Mouse (Mus musculus): ENCODE results near the gene Lrrc75b. TPM values are rescaled to one million over a fixed set of nuclear protein-coding genes. Genes with fewer than 3 reads are reported as not detected.

The Lrrc75b gene
- polyA plus RNA-seq, 1 experiment from 2014 or later: 0.84 TPM

DNA sequence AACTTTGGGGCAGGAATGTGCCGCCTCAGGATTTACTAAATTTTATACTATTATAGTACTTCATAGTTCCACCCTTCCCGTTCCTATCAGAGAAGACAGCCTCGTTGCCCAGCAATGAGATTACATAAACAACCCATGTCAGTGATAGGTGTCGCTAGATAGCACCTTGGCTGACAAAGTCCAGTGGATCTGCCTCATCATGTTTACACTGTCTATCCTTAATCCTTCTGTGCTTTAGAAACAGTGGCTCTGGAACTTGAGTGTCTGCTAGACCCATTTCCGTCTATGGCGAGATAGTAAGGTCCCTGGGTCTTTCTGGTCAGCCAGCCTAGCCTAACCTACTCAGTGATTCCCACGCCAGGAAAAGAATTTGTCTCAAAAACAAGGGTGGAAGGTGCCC, 59.8 kb downstream of the Lrrc75b start:
- ATAC-seq: no peak
- Histone ChIP-seq H3K4me3 (ENCODE audit: low read depth, low read length) (no peak overlapping the region), H3K4me2 (replicated peaks; ENCODE audit: low read depth, low read length) (no peak overlapping the region), H3K27ac (ENCODE audit: low read length) (no peak overlapping the region), H3K4me1 (ENCODE audit: insufficient read depth, low read depth, low read length) (no peaks in the 10 kb centered on the region; the same call in 1 of the 2 replicates), H3K27me3 (replicated peaks; ENCODE audit: insufficient read depth, low read length) (no peaks in the 10 kb centered on the region), H3K36me3 (ENCODE audit: insufficient read depth, low read length) (0 out of 2 replicates have a peak, but pooled peaks cover 3% of the 10 kb centered on the region), H3K9me3 (ENCODE audit: low read length) (no peaks in the 10 kb centered on the region), H3K9ac (replicated peaks; ENCODE audit: low read depth) (no peak overlapping the region)
- 41% methylated on average over 7 of the region's 7 CpGs for WGBS
- TF ChIP-seq CTCF (IDR thresholded peaks at IDR 0.05) (no peak), EP300 (IDR thresholded peaks at IDR 0.05) (no peak)
- DNase-seq (ENCODE audit: low spot score): no peak

Other genes with a start within 250 kb of the Lrrc75b start
- gene Adora2a, start 243.5 kb downstream of the Lrrc75b start, polyA plus RNA-seq (2015; fragmentation: Nextera tagmentation; extraction: Ambion mirVana): 4.3 and 5.4 TPM in 2 replicates
- 0.27 and 0.33 TPM in 2 replicates for gene Upb1, start 159.2 kb downstream of the Lrrc75b start, polyA plus RNA-seq (2015; fragmentation: Nextera tagmentation; extraction: Ambion mirVana)
- 61.6 and 65.7 TPM in 2 replicates for gene Snrpd3, start 42.8 kb downstream of the Lrrc75b start, polyA plus RNA-seq (2015; fragmentation: Nextera tagmentation; extraction: Ambion mirVana)
- 19.9 and 20.3 TPM in 2 replicates for gene Gucd1, start 42.4 kb downstream of the Lrrc75b start, polyA plus RNA-seq (2015; fragmentation: Nextera tagmentation; extraction: Ambion mirVana)
- gene Ggt1, start 1.3 kb upstream of the Lrrc75b start, polyA plus RNA-seq (2015; fragmentation: Nextera tagmentation; extraction: Ambion mirVana): 0.21 and 0.42 TPM in 2 replicates
- 3.0 and 3.4 TPM in 2 replicates for gene Ggt5, start 29.0 kb upstream of the Lrrc75b start, polyA plus RNA-seq (2015; fragmentation: Nextera tagmentation; extraction: Ambion mirVana)
- gene Susd2, start 83.7 kb upstream of the Lrrc75b start, polyA plus RNA-seq (2015; fragmentation: Nextera tagmentation; extraction: Ambion mirVana): 9.3 and 9.4 TPM in 2 replicates
- 33.1 and 34.5 TPM in 2 replicates for gene Cabin1, start 204.0 kb upstream of the Lrrc75b start, polyA plus RNA-seq (2015; fragmentation: Nextera tagmentation; extraction: Ambion mirVana)
- 70.6 and 81.5 TPM in 2 replicates for gene Ddt, start 213.1 kb upstream of the Lrrc75b start, polyA plus RNA-seq (2015; fragmentation: Nextera tagmentation; extraction: Ambion mirVana)
- gene Gm20441, start 220.6 kb upstream of the Lrrc75b start, polyA plus RNA-seq (2015; fragmentation: Nextera tagmentation; extraction: Ambion mirVana): not detected in 2 replicates
- gene Gstt3, start 221.1 kb upstream of the Lrrc75b start, polyA plus RNA-seq (2015; fragmentation: Nextera tagmentation; extraction: Ambion mirVana): 56.6 and 58.9 TPM in 2 replicates
- gene Gstt1, start 238.3 kb upstream of the Lrrc75b start, polyA plus RNA-seq (2015; fragmentation: Nextera tagmentation; extraction: Ambion mirVana): 36.4 and 38.3 TPM in 2 replicates

All from lung, postnatal 0 days (tissue).